Mouse (Mus musculus) lung, embryonic 15.5 days (tissue): ENCODE measurements around the gene Pgm2. TPM values are rescaled to one million over a fixed set of nuclear protein-coding genes. Genes with fewer than 3 reads are reported as not detected.

Experiments
- ATAC-seq: fragments of 200-750 bp; cut with Nextera tagmentation; 2 replicates; pipeline ENCODE4 v1.8.0; 2017; ENCODE audit warnings: moderate number of reproducible peaks, borderline replicate concordance; ENCODE audit not compliant: low FRiP score, low TSS enrichment; ENCODE audit errors: extremely low read depth
- H3K27ac ChIP-seq: fragments of 300-500 bp; sonication (generic); 2 replicates; pipeline ENCODE4 v1.5.1; 2015; ENCODE audit warnings: moderate library complexity, mild to moderate bottlenecking, inconsistent platforms
- H3K27me3 ChIP-seq: fragments of 300-500 bp; sonication (generic); 2 replicates; pipeline ENCODE4 v1.6.1; 2015; ENCODE audit warnings: inconsistent platforms
- H3K36me3 ChIP-seq: fragments of 300-500 bp; sonication (generic); 2 replicates; pipeline ENCODE4 v1.6.1; 2015; ENCODE audit warnings: inconsistent platforms
- H3K4me1 ChIP-seq: fragments of 300-500 bp; sonication (generic); 2 replicates; pipeline ENCODE4 v1.6.1; 2015; ENCODE audit warnings: inconsistent platforms
- H3K4me2 ChIP-seq: fragments of 300-500 bp; sonication (generic); 2 replicates; pipeline ENCODE4 v1.6.1; 2015; ENCODE audit warnings: inconsistent platforms, mild to moderate bottlenecking, moderate library complexity
- H3K4me3 ChIP-seq: fragments of 300-500 bp; sonication (generic); 2 replicates; pipeline ENCODE4 v1.5.1; 2015; ENCODE audit warnings: mild to moderate bottlenecking, inconsistent platforms
- H3K9ac ChIP-seq: fragments of 300-500 bp; sonication (generic); 2 replicates; pipeline ENCODE4 v1.6.1; 2015; ENCODE audit warnings: inconsistent platforms
- H3K9me3 ChIP-seq: fragments of 300-500 bp; sonication (generic); 2 replicates; pipeline ENCODE4 v1.6.1; 2016; ENCODE audit warnings: inconsistent platforms
- WGBS: fragments of 180-500 bp; shearing (Covaris S2); methylation state at CpG from one replicate; pipeline ENCODE4 v1.1.7; 2015; 5-methylcytosine and 5-hydroxymethylcytosine counted together
- microRNA-seq: library from miRNA; unstranded; fragments of <30 nt; microRNA quantifications from one replicate; pipeline ENCODE4, GENCODE M21; 2016
- polyA plus RNA-seq: library from polyadenylated mRNA; unstranded; fragments of >200 nt; fragmentation: Nextera tagmentation; extraction: Ambion mirVana; gene quantifications from 2 replicates; pipeline ENCODE4 v1.2.1, GENCODE M21; 2015

Gene Pgm2
- polyA plus RNA-seq, 1 experiment from 2014 or later: 41.9 TPM

- no peaks in the 10 kb centered on the region for H3K9me3 ChIP-seq
- no peak overlapping the region for H3K27ac ChIP-seq
- peaks cover 10% of the 10 kb centered on the region for H3K4me1 ChIP-seq
- H3K4me2 ChIP-seq: no peak overlapping the region
- no peaks in the 10 kb centered on the region for H3K36me3 ChIP-seq
- H3K27me3 ChIP-seq: no peaks in the 10 kb centered on the region
- WGBS: 87% methylated on average over 2 of the region's 2 CpGs
- no peak overlapping the region for H3K4me3 ChIP-seq
- no peak for ATAC-seq
- H3K9ac ChIP-seq: no peak overlapping the region
Measured at GRCm38 (mm10) chr5:64165826-64166225, 73.1 kb downstream of the Pgm2 start.

GRCm38 (mm10) chr5:64168990-64169540 lies 76.3 kb downstream of the Pgm2 start:
- no peak overlapping the region for H3K9ac ChIP-seq
- no peak overlapping the region for H3K4me3 ChIP-seq
- WGBS: 87% methylated on average over 10 of the region's 10 CpGs
- no peaks in the 10 kb centered on the region for H3K9me3 ChIP-seq
- no peaks in the 10 kb centered on the region for H3K27me3 ChIP-seq
- no peak overlapping the region for H3K4me2 ChIP-seq
- H3K4me1 ChIP-seq: no peaks in the 10 kb centered on the region
- no peak for ATAC-seq
- no peak overlapping the region for H3K27ac ChIP-seq
- no peaks in the 10 kb centered on the region for H3K36me3 ChIP-seq

- no peaks in the 10 kb centered on the region for H3K9me3 ChIP-seq
- H3K4me1 ChIP-seq: 0 out of 2 replicates have a peak, but pooled peaks cover 3% of the 10 kb centered on the region
- no peaks in the 10 kb centered on the region for H3K27me3 ChIP-seq
- no peaks in the 10 kb centered on the region for H3K36me3 ChIP-seq
- ATAC-seq: no peak
- no peak overlapping the region for H3K27ac ChIP-seq
- H3K4me2 ChIP-seq: no peak overlapping the region
- H3K4me3 ChIP-seq: no peak overlapping the region
- 68% methylated on average over 3 of the region's 3 CpGs for WGBS
- no peak overlapping the region for H3K9ac ChIP-seq
Measured at GRCm38 (mm10) chr5:64172884-64173283, 80.1 kb downstream of the Pgm2 start.

- Histone ChIP-seq H3K27me3 (no peaks in the 10 kb centered on the region), H3K4me3 (no peak overlapping the region), H3K27ac (no peak overlapping the region), H3K9ac (no peak overlapping the region), H3K9me3 (no peaks in the 10 kb centered on the region), H3K4me1 (0 out of 2 replicates have a peak, but pooled peaks cover 3% of the 10 kb centered on the region), H3K4me2 (no peak overlapping the region), H3K36me3 (no peaks in the 10 kb centered on the region)
- WGBS: 84% methylated on average over 16 of the region's 16 CpGs
- ATAC-seq: no peak
Measured at GRCm38 (mm10) chr5:64173302-64173701, 80.6 kb downstream of the Pgm2 start.

- Histone ChIP-seq H3K36me3 (no peaks in the 10 kb centered on the region), H3K27me3 (no peaks in the 10 kb centered on the region), H3K9me3 (no peaks in the 10 kb centered on the region), H3K9ac (no peak overlapping the region), H3K4me3 (no peak overlapping the region), H3K27ac (no peak overlapping the region), H3K4me1 (0 out of 2 replicates have a peak, but pooled peaks cover 3% of the 10 kb centered on the region), H3K4me2 (no peak overlapping the region)
- ATAC-seq: no peak
- WGBS: 41% methylated on average over 5 of the region's 5 CpGs
Measured at GRCm38 (mm10) chr5:64174429-64174935, 81.7 kb downstream of the Pgm2 start.

Small RNA genes lying within 50 kb of the gene (microRNA-seq; reads per million reads assigned to microRNA genes)
- gene Gm22395 (not detected), gene Gm23967 (not detected)

Other genes with a start within 250 kb of the Pgm2 start
- 28.2 and 29.3 TPM in 2 replicates for gene Rell1, start 124.1 kb upstream of the Pgm2 start, polyA plus RNA-seq
- gene Tbc1d1, start 63.4 kb downstream of the Pgm2 start, polyA plus RNA-seq: 39.8 and 40.4 TPM in 2 replicates